Mouse (Mus musculus) brain, embryonic 18.5 days (tissue): Measurements from ENCODE around the gene Emc4.

Source experiments
- DNase-seq: peaks from one replicate; pipeline ENCODE4 v3.0.0-alpha.2; 2012; ENCODE audit warnings: low read depth, low spot score

The Emc4 gene

DNA sequence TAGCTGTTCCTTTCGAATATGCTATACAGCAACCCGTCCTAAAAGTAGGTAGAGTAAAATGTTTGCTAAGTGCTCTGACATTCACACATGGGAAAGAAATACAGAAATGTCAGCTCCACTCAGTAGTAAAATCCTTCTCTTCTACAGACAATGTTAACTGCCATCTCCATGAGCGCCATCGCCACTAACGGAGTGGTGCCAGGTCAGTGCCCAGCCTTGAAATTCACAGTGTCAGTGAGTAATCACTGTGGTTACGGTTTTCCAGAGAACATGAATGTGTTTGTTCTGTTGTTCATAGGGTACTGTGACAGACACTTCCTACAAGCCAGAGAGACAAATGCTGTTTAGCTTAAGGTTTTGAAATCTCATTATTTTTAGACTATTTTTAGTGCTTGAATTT is 30.6 kb downstream of the Emc4 start:
- no peak for DNase-seq

DNA sequence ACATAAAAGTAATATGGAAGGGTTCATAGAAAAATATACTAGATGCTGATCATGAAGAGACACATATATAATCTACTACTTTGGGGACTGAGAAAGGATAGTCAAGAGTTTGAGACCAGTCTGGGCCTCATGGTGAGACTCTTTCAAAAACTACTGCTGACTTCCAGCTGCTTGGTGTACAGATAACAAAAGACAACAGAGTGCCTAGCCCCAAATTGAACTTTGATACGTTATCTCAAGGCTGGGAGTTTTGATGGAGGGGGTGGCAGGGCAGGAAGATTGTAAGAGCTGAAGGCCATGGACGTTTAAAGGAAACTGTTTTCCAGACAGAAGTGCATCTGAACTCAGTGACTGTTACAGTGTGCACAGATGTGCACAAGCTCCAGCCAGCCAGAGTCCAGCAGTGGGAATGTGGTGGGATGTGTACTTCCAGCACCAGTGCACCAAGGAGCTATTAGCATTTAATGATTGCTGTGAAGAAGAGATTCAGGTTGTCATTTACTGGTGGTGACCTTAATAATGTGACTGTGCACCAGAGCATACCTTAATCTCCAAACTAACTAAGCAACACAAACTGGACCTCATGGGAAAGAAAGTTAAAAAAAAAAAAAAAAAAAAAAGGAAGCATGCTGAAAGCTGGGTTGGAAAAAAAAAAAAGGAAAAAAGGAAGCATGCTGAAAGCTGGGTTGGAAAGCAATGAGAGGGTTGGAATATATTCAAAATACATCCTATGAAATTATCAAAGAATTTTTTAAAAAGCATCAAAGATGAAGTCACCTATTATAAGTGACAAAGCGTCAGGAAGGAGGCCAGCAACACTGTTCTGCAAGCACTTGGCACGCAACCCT is 35.6 kb downstream of the Emc4 start:
- DNase-seq, result no peak

- no peak for DNase-seq
These were observed 39.6 kb downstream of the Emc4 start for GRCm38 (mm10) chr2:112328069-112328777.

DNA sequence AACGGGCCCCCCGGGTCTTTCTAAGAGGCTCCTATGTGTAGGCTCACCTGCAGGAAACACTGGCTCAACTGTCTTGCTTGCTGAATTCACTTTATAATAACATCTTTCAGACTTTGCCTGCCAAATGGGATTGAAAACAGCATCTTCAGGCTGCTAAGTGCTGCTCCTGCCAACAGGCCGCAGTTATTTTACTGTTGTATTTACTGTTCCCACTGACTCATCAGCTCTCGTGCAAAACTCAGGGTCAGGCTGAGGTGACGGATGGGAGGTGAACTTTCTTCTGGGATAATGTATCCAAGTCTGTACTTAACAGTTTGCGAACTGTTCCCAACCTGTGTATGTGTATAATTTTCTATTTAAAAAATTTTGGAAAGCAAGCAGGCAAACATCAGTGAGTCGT is 48.9 kb downstream of the Emc4 start:
- no peak for DNase-seq

DNA sequence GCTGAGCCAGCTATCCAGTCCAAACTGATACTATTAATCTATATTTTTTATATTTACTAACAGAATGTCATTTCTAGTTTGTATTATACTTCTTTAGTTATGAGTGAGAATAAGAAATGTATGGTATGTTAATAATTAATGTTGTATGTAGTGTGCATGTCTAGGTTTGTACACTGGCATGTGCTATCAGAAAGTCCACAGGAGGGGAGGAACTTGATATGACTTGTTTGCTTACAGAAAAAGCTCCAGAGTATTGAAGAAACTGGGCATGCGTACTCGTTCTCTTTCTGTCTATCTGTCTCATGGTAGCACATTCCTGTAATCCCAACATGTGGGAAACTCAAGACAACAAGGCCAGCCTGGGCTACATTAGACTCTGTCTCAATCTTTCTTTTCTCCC is 49.6 kb downstream of the Emc4 start:
- no peak for DNase-seq

- no peak for DNase-seq
These were observed 52.2 kb downstream of the Emc4 start for GRCm38 (mm10) chr2:112315638-112316037.
